Comparison of ENCODE assay signal across 8 mouse cellular contexts in genomic region chrX:76201366-76201765, GRCm38 (mm10).
A peak's percentile ranks its signal among the peaks of the same experiment; 100 is the strongest.
DNase-seq lines count a peak whose midpoint lies in the region; ATAC-seq and TF ChIP-seq lines count a peak whose summit lies in the region.

No protein-coding gene starts in this region.

- WGBS in heart, embryonic 12.5 days: 22% methylated on average over 4 of the region's 4 CpGs

- TF ChIP-seq POLR2A in brain, embryonic 14.5 days (IDR thresholded peaks at IDR 0.05; ENCODE audit: borderline replicate concordance, extremely low read depth, insufficient read depth, insufficient read length, poor library complexity, severe bottlenecking): no peak

- H3K9me3 ChIP-seq in heart, embryonic 12.5 days (replicated peaks): no peaks in the 10 kb centered on the region

- H3K27ac ChIP-seq in heart, embryonic 12.5 days (ENCODE audit: poor library complexity, severe bottlenecking): no peak overlapping the region

- no peaks in the 10 kb centered on the region for H3K4me1 ChIP-seq in heart, embryonic 12.5 days (replicated peaks)

- no peak overlapping the region for H3K4me2 ChIP-seq in heart, embryonic 12.5 days

- no peaks in the 10 kb centered on the region for H3K27me3 ChIP-seq in heart, embryonic 12.5 days (replicated peaks)

- H3K9ac ChIP-seq in heart, embryonic 12.5 days: no peak overlapping the region

- ATAC-seq in heart, embryonic 12.5 days (ENCODE audit: insufficient number of reproducible peaks, low FRiP score): no peak

- intact Hi-C loops in left cerebral cortex, postnatal 36 days (cut with DNase I): loop anchor here (2.0 to 10.0 kb wide), 2 partner anchors 405 to 527 kb away; no protein-coding TSS in a partner anchor

- H3K4me3 ChIP-seq in heart, embryonic 12.5 days: no peak overlapping the region

- peak; percentile 65; the same call in 1 of the 2 replicates for TF ChIP-seq CTCF in brain, embryonic 14.5 days (IDR thresholded peaks at IDR 0.05; ENCODE audit: borderline replicate concordance, extremely low read depth, insufficient read depth, insufficient read length)

- no peaks in the 10 kb centered on the region for H3K36me3 ChIP-seq in heart, embryonic 12.5 days

- DNase-seq in heart, adult 9 months (ENCODE audit: low spot score in 2 of 2): peak; percentile 7 to 8
- DNase-seq in ES-CJ7 (ENCODE audit: low read depth, low spot score): peak; percentile 19
- peak; percentile 60 for DNase-seq in brain, embryonic 14.5 days (ENCODE audit: low read depth)
- peak; percentile 51 for DNase-seq in heart, postnatal 4 days
- DNase-seq in left cerebral cortex, postnatal 36 days (ENCODE audit: low spot score in 2 of 2): peak; percentile 12 to 22
- peak; percentile 28 to 44 for DNase-seq in right cerebral cortex, adult 2 months (ENCODE audit: low spot score in 2 of 2)
- DNase-seq in spleen, postnatal 36 days (ENCODE audit: low spot score in 2 of 2): no peak

Comparison
In these comparisons a context has a peak if more than half of its experiments do, and no peak if none do; other contexts are left out.
1. DNase-seq: peak in heart, adult 9 months (2 of 2), ES-CJ7 (single experiment), brain, embryonic 14.5 days (single experiment), heart, postnatal 4 days (single experiment), left cerebral cortex, postnatal 36 days (2 of 2) and right cerebral cortex, adult 2 months (2 of 2); none in spleen, postnatal 36 days (0 of 2).